Mouse (Mus musculus): ENCODE data around the gene Fndc3b.

DNA sequence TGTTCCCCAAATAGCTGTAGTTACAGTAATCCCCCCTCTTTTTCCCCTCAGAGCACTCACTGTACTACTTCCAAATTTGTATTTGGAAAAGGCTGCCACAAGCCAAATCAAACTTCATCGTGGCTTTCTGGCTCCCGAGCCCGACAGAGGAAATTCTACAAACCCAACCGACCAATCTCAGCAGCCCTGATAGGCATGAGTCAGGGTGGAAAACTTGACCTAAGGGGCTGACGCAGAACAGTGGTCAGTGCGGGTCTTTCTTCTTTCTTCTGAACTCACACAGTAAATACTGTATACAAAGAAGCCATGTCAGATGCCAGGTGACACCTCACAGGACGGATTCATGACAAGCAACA lies 103.3 kb downstream of the Fndc3b start:
- no peak for TF ChIP-seq E2F4 (IDR thresholded peaks at IDR 0.05; ENCODE audit: insufficient replicate concordance, low read depth, low read length)
- TF ChIP-seq CTCF (conservative IDR thresholded peaks at IDR 0.05 in 1 of 2, IDR thresholded peaks at IDR 0.05 in 1 of 2; ENCODE audit: low read depth in 2 of 2, low read length in 2 of 2): no peak
- TF ChIP-seq POLR2A (IDR thresholded peaks at IDR 0.05; ENCODE audit: low read depth, low read length): no peak
- TF ChIP-seq JUND (conservative IDR thresholded peaks at IDR 0.05; ENCODE audit: low read depth, low read length): no peak
